Mouse (Mus musculus) R1 (cell line): ENCODE data around the gene Chrnb2.

Experiments used
- DNase-seq: peaks from one replicate; pipeline ENCODE4 v3.0.0-alpha.2; 2018; ENCODE audit warnings: low read depth, low spot score

Chrnb2 gene

GRCm38 (mm10) chr3:89780102-89780501 is 15.7 kb upstream of the Chrnb2 start:
- DNase-seq: no peak

GRCm38 (mm10) chr3:89776001-89776400 is 11.6 kb upstream of the Chrnb2 start:
- DNase-seq: peak; percentile 26

- no peak for DNase-seq
Observed at GRCm38 (mm10) chr3:89774236-89774960, 10.0 kb upstream of the Chrnb2 start.

- peak; percentile 18 for DNase-seq
Observed at GRCm38 (mm10) chr3:89773740-89774211, 9.3 kb upstream of the Chrnb2 start.

GRCm38 (mm10) chr3:89772968-89773709 is 8.7 kb upstream of the Chrnb2 start, which contains the start of gene Ube2q1:
Gene Ube2q1 (plus strand): TSS chr3:89773616.
- peak; percentile 90 for DNase-seq

GRCm38 (mm10) chr3:89772588-89772967 is 8.1 kb upstream of the Chrnb2 start:
- peak; percentile 96 for DNase-seq

- no peak for DNase-seq
Observed at GRCm38 (mm10) chr3:89770425-89771002, 6.1 kb upstream of the Chrnb2 start.

GRCm38 (mm10) chr3:89769584-89769983 is 5.2 kb upstream of the Chrnb2 start:
- peak; percentile 69 for DNase-seq

GRCm38 (mm10) chr3:89759786-89760185 is 4.6 kb downstream of the Chrnb2 start:
- peak; percentile 47 for DNase-seq

GRCm38 (mm10) chr3:89757851-89758250 is 6.6 kb downstream of the Chrnb2 start:
- DNase-seq: no peak

GRCm38 (mm10) chr3:89755283-89755682 is 9.1 kb downstream of the Chrnb2 start:
- DNase-seq: no peak

- peak; percentile 64 for DNase-seq
Observed at GRCm38 (mm10) chr3:89752307-89752706, 12.1 kb downstream of the Chrnb2 start.

GRCm38 (mm10) chr3:89738509-89738908 is 25.9 kb downstream of the Chrnb2 start:
- DNase-seq: no peak

- DNase-seq: no peak
Observed at GRCm38 (mm10) chr3:89732091-89732490, 32.3 kb downstream of the Chrnb2 start.

GRCm38 (mm10) chr3:89730350-89731331 is 33.8 kb downstream of the Chrnb2 start:
- DNase-seq: peak; percentile 94

GRCm38 (mm10) chr3:89728848-89729247 is 35.6 kb downstream of the Chrnb2 start:
- no peak for DNase-seq

GRCm38 (mm10) chr3:89727028-89727427 is 37.4 kb downstream of the Chrnb2 start:
- DNase-seq: peak; percentile 78

- no peak for DNase-seq
Observed at GRCm38 (mm10) chr3:89723400-89724084, 40.9 kb downstream of the Chrnb2 start.

GRCm38 (mm10) chr3:89722032-89722431 is 42.4 kb downstream of the Chrnb2 start:
- no peak for DNase-seq

GRCm38 (mm10) chr3:89715967-89716256 is 48.5 kb downstream of the Chrnb2 start:
- DNase-seq: no peak
